Mouse (Mus musculus) adrenal gland, postnatal 25 days (tissue): Measurements from ENCODE around the gene 4930539E08Rik. TPM values are rescaled to one million over a fixed set of nuclear protein-coding genes. Genes with fewer than 3 reads are reported as not detected.
A peak's percentile ranks its signal among the peaks of the same experiment; 100 is the strongest.

Experiments used
- DNase-seq: peaks from one replicate; pipeline ENCODE4 v3.0.0; 2021; ENCODE audit warnings: mixed read lengths
- total RNA-seq: library from RNA; stranded (reverse); gene quantifications from 2 replicates; pipeline ENCODE4 v1.2.3, GENCODE M21; 2021

Gene 4930539E08Rik
- total RNA-seq, 1 experiment from 2014 or later: not detected

DNA sequence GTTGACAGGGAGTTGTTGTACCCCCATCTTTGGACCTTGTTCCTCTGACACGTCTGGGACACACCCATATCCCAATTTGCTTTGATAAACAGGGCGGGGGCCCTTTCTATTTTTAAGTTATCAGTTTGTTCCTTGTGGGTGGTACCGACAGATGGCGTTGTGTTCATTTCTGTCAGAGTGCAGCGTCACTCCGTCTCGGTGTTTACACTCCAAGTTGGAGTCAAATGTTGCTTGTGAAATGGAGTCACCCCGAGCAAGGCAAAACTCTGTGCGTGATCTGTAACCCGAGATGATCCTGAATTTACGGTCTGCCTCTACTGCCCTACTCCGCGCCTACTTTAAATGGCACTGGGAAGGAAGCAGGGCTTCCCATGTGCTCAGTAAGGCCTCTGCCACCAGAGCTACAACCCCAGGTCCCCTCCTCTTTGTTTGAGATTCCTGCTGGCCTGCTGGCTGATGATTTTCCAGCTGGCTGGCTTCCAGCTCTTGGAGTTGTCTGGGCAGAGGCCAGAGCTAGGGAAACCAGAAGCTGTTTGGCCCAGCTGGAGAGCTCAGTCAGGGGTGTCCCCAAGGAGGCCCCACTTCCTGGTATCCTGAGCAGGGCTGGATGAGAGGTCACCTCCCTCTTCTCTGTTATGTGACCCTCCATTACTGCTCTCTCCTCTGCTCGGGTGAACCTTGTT lies 15.4 kb upstream of the 4930539E08Rik start:
- DNase-seq: peak; percentile 92

DNA sequence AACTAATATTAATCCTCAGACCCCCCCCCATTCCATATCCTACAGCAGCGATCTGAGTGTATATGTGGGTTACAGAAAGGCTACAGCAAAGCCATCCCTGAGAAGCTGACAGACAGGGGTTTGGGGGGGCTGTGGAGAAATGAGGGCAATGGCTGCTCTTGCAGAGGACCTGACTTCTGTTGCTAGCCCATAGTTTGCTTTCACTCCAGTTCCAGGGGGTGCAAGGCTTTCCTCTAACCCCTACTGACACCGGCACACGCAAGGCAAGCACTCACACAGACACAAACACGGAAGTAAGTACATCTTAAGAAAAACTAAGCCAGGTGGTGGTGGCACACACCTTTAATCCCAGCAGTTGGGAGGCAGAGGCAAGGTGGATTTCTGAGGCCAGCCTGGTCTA lies 14.2 kb upstream of the 4930539E08Rik start:
- no peak for DNase-seq

DNA sequence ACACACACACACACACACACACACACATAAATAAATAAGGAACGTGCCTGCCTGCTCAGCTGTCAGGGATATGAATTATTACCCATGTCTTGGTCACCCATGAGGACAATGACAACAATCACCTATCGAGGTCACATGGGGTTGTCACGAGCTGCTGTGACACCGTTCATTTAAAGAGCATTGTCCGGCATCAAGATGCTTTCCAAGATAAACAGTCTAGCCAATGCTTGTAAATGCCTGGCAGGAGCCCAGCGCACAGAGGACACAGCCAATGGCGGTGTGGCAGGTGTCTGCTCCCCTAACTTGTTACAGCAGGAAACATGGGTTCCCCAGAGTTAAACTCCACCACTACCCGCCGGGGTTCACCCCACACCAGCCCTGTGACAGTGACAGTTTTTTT lies 12.9 kb upstream of the 4930539E08Rik start:
- no peak for DNase-seq

DNA sequence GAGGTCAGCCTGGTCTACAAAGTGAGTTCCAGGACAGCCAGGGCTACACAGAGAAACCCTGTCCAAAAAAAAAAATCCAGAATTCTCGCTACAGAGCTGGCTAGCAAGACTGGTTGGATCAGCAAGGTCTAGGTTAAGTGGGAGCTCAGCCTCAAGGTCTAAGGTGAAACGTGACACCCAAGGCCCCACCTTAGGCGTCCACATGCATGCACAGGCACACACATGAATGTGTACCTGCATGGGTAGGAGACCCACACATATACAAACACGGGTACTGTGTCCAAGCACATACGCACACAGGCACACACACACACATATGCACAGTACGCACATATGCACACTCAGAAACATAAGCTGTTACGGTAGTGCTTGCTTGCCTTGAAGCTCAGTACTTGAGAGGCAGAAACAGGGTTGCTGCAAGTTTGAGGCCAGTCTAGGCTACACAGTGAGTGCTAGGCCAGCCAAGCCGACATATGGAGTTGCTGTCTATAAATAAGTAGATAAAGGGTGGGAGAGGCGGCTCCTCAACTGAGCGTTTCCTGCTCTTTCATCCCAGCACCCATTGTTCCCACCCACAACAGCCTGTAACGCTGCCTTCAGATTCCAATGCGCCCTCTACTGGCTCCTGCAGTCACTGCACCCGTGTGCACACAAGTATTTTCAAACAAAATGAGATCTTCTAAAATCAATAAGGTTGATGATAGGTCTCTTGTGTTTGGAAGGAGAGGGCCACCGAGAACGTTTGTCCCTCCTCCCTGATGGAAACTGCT lies 11.9 kb upstream of the 4930539E08Rik start:
- DNase-seq: peak; percentile 55

DNA sequence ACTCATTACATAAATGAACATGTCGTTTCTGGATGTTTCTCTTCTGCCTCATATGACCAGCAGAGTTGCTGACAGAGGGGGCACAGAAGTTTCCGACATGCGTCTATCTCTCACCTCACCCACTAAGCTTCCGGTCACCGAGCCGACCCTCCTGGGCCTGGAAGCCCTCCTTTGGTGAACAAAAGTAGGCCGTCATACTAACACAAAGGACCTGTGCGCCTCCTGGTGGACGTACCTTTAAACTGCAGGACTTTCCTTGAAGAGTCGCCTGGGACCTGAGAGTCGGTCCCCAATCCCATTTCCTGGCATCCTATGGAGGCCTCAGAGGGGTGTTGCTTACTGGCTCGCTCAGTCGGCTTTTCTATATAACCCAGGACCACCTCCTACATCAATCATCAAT lies 11.3 kb upstream of the 4930539E08Rik start:
- DNase-seq: peak; percentile 79

DNA sequence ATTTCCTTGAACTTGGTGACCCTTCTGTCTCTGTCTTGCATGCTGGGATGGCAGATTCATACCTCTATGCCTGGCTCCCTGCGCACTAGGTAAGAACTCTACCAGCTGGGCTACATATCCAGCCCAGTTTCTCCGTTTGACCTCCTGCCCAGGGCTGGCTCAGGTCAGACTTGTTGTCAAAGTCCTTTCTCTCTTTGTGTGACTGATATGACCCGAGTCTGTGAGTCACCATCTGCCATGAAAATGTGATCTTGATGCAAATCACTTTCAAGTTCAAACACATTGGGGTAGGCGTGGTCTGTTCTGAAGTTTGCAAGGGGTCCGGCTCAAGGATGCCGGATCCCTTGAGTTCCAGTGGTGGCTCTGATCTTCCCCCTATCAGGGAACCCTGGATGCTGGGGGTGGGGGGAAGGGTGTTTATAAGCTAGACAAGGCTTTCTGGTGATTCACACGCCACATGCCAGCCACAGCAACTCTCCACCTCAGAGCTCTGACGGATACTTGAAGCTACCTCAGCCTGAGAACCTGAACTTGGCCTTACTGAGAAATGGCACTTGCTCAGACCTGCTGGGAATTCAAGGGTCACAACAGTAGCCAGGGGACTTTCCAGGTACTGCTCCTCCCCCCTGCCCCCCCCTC lies 10.0 kb upstream of the 4930539E08Rik start:
- no peak for DNase-seq

DNA sequence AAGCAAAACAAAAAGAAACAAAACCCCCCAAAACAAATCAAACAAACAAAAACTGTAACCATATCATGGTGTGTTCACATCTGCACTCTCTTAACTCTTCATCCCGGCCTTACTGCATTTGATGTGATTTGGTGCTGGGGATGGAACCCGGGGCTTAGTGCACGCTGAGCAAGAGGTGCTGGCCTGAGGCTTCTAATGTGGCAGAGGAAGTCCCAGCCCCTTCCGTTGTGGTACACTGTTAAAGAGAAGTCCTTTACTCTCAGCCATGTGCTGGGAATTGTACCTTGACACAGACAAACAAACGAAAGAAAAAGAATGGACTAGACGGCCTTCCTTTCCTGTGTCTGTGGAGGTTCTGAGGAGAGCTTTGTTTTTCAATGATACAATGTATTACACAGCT lies 7.0 kb upstream of the 4930539E08Rik start:
- no peak for DNase-seq

DNA sequence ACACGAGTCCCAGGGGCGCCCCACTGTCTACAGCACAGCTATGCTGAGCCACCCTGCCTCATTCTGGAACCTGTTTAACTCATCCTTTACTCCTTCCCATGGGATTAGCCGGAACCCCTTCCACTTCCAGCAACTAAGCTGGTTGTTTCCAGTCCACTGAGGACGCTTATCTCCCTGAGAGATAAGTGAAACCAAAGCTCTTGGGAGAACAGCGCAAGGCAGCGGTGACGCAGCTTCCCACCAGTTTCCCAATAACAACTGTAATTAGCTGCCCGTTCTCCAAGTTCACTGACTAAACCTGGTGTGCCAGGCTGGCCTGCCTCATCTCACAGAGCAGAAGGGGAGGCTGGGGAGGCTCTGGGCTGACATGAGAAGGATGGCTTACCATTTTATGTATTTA lies 6.0 kb upstream of the 4930539E08Rik start:
- DNase-seq: no peak

DNA sequence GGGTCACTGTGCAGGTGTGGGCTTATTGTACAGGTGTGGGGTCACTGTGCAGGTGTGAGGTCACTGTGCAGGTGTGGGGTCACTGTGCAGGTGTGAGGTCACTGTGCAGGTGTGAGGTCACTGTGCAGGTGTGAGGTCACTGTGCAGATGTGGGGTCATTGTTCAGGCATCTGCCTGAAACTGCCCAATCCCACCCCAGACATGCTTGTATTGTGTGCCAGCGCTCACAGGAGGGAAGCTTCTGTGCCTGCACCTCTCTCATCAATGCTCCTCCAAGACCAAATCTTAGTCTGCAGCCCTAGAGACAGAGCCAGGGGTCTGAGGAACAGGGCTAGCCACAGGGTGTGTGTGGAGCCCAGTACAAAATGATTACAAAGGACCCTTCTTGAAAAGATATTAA lies 1.4 kb upstream of the 4930539E08Rik start:
- DNase-seq: no peak

DNA sequence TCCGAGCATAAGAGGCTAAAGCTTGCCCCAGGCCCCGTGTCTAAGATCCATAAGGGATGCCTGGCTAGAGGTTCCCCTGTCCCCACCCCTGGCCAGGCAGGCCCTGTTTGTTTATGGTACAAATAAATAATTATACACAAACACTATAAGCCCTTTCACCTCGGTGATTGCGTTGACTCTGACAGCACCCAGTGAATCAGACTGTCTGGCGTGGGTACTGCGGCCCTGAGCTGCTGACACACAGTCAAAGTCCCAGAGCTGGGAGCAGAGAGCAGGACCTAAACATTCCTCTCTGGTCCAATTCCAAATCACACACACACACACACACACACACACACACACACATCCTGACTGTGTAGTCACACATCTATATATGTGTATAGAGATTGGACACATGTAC lies 1.2 kb downstream of the 4930539E08Rik start:
- no peak for DNase-seq

DNA sequence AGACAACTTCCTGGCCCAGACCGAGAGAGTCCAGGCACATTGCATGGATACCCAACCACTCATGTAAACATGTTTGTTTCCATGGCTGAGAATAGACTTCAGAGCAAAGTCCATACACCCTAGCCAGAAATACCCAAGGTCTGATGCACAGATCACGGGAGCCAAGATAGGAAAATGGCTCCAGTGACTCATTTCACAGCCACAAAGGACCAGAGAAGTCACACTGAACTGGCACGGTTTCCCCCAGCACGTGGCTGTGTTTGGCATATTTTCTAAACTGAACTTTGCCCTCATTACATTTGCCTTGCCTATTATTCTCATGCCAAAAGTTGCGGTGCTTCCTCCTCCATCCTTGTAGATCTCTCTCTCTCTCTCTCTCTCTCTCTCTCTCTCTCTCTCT lies 1.9 kb downstream of the 4930539E08Rik start:
- DNase-seq: peak; percentile 47

DNA sequence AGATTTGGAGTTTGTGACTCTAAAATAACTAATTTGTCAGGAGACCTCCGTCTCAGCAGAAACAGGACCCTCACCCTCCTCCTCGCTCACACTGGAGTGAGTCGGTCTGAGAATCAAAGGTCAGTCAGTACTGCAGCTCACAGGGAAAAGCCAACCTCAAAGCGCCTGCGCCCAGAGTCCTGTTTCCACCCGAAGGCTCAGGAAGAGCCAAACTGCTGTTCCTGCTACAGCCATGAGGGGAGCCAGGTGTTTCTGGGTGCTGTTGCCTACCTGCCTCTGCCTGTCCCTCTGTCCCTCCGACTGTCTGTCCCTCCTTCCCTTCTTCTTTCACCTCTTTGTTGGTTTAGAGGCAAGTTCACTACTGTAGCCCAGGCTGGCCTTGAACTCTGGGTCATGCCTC lies 5.0 kb downstream of the 4930539E08Rik start:
- DNase-seq: no peak

DNA sequence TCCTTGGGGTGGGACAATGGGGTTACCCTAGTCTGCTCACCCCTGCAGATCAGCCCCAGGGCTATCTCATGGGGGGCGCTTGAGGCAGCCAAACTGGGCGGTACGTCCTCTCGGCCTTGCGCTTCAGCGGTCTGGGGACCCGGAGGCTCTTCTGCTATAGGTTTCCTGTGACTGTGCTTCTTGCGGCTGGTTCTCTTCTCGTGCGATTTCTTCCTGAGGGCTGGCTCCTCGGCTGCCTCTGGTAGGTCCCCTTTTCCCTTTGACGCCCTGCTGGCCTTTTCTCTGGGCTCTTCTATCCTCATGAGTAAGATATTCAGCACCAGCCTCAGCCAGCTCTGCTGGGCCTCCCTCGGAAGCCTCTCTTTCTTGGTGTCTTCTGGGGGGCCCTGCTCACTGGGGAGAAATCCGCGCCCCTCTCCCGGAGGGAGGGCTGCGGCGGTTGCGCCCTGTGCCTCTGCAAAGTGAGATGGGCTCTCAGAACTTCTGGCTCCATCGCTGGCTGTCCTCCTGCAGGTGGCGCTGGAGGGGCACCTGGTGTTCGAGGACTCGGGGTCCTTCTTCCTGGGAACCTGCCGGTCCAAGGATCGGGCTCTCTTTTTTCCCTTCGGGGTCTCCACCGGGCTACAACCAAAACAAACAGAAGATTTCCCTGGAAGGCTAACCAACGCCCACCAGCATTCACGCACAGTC lies 5.7 kb downstream of the 4930539E08Rik start:
- DNase-seq: peak; percentile 65

DNA sequence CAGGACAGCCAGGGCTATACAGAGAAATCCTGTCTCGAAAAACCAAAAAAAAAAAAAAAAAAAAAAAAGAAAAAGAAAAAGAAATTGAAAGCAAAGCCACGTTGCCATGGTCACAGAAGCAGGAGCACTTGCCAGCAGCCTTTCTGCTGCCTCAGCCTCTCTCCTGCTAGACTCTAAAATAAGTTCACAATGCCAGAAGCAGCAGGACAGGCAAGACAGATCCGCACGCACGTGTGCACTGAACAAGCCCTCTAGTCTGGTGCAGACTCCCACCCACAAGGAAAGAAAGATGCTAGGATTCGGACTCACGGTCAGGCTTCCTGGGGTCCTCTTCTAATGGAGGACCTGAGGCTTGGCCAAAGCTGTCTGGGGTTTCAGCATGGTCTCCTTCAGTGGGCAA lies 7.2 kb downstream of the 4930539E08Rik start:
- no peak for DNase-seq

DNA sequence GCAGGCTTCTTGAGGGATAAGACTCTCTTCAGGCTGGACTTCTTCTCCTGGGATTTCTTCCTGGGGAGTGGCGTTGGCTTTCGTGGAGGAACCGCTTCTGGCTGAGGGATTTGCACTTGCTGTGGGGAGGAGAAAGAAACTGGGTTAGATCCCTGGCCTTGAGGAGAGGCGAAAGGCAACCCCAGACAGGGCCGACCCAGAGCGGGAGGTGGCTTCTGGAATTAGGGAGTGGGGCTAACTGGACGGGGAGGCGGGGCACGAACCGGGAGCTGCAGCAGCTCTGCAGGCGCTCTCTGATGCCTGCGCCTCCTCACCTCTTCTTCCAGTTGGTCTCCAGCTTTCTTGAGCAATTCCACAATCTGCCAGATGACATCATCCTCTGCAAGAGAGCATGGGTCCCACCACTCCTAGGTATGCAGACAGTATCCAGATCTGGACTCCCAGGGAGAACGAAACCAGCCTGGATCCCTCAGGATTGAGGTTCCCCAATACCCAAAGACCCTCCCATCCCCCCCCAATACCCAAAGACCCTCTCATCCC lies 9.7 kb downstream of the 4930539E08Rik start:
- DNase-seq: no peak

DNA sequence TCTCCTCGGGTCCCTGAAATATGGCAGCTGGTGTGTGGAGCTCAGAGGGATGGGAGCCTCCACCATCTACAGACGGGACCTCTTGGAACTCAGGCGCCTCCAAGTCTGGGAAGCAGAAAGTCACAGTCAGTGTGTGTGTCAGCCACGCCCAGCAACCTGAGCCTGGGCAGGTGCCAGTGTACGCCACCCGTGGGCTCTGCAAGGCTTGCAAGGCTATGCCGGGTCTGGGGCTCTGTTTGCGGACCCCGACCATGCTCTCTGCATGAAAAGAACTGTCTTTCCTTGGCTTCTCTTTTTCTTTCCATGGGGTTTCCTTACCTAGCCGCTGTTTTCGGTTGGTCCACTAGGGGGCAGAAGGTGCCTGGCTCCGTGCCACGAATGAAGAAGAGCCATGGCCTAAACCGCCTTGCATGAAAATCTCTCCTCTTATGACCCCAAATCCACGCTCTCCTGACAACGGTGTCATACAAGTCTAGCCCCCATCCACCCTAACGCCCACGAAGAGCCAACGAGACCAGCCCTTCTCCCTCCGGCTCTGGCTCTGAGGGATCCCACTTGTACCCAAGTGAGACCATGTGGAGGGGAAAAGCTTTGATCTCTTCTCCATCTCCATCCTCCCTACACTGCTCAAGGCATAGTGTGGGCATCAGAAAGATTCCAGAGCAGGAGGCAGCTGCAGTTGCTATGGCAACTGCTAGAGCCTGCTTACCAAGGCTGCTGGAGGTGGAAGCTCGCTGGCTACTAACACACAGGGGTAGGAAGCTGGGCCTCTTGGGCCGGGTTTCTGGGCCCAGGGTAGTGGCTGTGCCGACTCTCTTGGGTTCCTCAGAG lies 10.4 kb downstream of the 4930539E08Rik start:
- peak; percentile 76 for DNase-seq

DNA sequence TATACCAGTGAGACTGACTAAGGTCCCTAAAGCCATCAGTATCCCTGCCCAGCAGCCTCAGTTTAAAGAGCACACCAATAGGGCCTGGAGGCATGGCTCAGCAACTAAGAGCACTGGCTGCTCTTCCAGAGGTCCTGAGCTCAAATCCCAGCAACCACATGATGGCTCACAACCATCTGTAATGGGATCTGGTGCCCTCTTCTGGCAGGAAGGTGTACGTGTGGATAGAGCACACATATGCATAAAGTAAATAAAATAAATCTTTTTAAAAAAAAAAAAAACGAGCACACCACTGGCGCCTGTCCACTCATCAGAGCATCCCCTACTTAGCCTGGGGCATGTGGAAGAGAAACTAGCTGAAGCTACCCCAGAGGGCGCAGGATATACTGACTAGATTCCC lies 13.6 kb downstream of the 4930539E08Rik start:
- DNase-seq: no peak

DNA sequence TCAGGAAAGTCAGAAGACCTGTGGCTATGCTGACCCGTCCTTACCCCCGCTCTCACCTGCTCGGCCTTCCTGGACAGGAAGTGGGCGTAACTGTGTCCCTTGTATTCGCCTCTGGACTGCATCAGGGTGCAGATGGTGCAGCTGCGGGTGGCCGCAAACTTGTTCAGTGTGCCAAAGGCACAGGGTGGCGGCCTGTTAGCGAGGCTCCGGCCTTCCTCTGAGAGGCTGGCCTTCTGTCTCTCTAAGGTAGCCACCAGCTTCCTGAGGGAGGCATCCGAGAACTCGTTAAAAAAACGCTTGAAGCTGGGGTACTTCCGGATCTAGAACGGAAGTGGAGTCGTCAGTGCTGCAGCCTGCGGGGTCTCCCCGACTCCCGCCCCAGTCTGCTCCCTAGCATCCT lies 15.7 kb downstream of the 4930539E08Rik start:
- DNase-seq: no peak

DNA sequence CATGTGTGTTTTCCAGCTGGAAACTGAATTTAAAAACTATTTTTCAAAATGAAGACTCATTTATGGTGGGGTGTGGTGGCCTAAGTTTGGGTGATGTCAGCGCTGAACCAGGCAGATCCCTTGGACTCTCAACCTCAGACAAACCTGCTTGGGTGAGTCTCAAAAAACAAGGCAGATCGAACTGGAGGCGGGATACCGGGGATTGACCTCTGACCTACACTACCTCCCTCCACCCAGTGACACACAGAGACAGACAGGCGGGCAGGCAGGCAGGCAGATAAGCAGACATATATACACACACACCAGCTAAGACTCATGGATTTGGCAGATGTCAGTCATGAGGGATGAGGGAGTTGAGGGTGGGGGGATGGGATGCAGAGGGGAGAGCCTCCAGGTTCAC lies 16.9 kb downstream of the 4930539E08Rik start:
- no peak for DNase-seq

DNA sequence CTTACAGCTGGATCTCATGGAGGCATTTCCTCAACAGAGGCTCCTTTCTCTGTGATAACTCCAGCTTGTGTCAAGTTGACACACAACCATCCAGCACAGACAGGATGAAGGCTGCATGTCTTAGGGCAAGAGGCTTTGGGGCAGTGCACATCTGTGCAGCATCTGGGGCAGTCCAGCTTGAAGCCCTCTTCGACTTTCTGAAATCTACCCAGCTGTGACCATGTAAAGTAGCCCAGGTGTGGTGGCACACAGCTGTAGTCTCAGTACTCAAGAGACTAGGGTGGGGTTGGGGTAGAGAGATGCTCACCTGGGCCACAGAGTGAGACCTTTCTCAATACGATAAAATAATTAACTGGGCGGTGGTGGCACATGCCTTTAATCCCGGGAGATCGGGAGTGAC lies 17.3 kb downstream of the 4930539E08Rik start:
- no peak for DNase-seq

DNA sequence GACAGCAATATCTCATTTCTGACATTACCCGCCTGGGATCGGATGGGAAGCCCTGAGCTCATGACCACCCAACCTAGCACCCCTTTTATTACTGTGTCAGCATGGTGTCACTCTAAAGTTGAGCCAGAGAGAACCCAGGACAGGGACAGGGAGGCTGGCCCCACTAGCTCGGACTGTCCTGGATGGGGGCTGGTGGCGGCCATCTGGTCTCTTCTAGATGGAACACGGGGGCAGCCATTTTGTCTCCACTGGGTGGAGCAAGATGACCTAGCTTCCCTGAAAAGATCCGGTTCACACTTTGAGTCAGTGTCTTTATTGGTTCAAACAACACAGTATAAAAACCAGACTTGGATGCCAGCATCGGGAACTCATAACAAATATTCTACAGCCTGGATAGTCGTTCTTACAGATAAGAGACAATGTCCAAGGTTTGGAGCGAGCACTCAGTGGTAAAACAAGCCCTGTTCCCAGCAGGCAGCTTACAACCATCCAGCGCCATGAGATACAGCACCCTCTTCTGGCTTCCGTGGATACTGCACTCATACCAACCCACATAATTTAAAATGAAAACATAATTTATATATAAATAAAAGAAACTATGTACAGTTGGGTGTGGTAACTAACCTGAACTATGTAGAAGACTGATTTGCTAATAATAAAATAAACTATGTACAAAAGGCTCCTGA lies 18.9 kb downstream of the 4930539E08Rik start:
- no peak for DNase-seq
